Mouse (Mus musculus): ENCODE results near the gene Ufc1.
"Not testable (repeated sequence)": the region's sequence is repeated elsewhere in the genome, so short reads cannot be mapped to it uniquely, and the experiment has no call there.

The Ufc1 gene

GRCm38 (mm10) chr1:171294298-171295062 is at the start of gene Ufc1:
Gene Ufc1, minus strand, starts transcription at chr1:171295024.
- no peak for DNase-seq (ENCODE audit: extremely low read depth, low read depth, low spot score)

GRCm38 (mm10) chr1:171343922-171344677 is 49.3 kb upstream of the Ufc1 start:
- peak; percentile 50 for DNase-seq (ENCODE audit: extremely low read depth, low read depth, low spot score)

GRCm38 (mm10) chr1:171342262-171343207 is 47.7 kb upstream of the Ufc1 start:
- DNase-seq (ENCODE audit: extremely low read depth, low read depth, low spot score) = no peak

- no peak for DNase-seq (ENCODE audit: extremely low read depth, low read depth, low spot score)
Measured at GRCm38 (mm10) chr1:171330216-171330560, 35.4 kb upstream of the Ufc1 start.

- DNase-seq (ENCODE audit: extremely low read depth, low read depth, low spot score) = no peak
Measured at GRCm38 (mm10) chr1:171329433-171330215, 34.8 kb upstream of the Ufc1 start.

- DNase-seq (ENCODE audit: extremely low read depth, low read depth, low spot score) = peak; percentile 71
Measured at GRCm38 (mm10) chr1:171328839-171329432, 34.1 kb upstream of the Ufc1 start, which contains the start of gene Dedd. Gene Dedd, plus strand, starts transcription at chr1:171329145.

- no peak for DNase-seq (ENCODE audit: extremely low read depth, low read depth, low spot score)
Measured at GRCm38 (mm10) chr1:171328244-171328643, 33.4 kb upstream of the Ufc1 start.

GRCm38 (mm10) chr1:171326588-171326987 is 31.8 kb upstream of the Ufc1 start:
- DNase-seq (ENCODE audit: extremely low read depth, low read depth, low spot score) = not testable (repeated sequence)

- no peak for DNase-seq (ENCODE audit: extremely low read depth, low read depth, low spot score)
Measured at GRCm38 (mm10) chr1:171325571-171325970, 30.7 kb upstream of the Ufc1 start.

GRCm38 (mm10) chr1:171322012-171322411 is 27.2 kb upstream of the Ufc1 start:
- DNase-seq (ENCODE audit: extremely low read depth, low read depth, low spot score) = no peak

- no peak for DNase-seq (ENCODE audit: extremely low read depth, low read depth, low spot score)
Measured at GRCm38 (mm10) chr1:171321415-171321814, 26.6 kb upstream of the Ufc1 start.

GRCm38 (mm10) chr1:171320151-171320550 is 25.3 kb upstream of the Ufc1 start:
- DNase-seq (ENCODE audit: extremely low read depth, low read depth, low spot score) = no peak

- no peak for DNase-seq (ENCODE audit: extremely low read depth, low read depth, low spot score)
Measured at GRCm38 (mm10) chr1:171319748-171320147, 24.9 kb upstream of the Ufc1 start.

GRCm38 (mm10) chr1:171309321-171309720 is 14.5 kb upstream of the Ufc1 start:
- DNase-seq (ENCODE audit: extremely low read depth, low read depth, low spot score) = peak; percentile 45

- DNase-seq (ENCODE audit: extremely low read depth, low read depth, low spot score) = not testable (repeated sequence)
Measured at GRCm38 (mm10) chr1:171306157-171306556, 11.3 kb upstream of the Ufc1 start.

- no peak for DNase-seq (ENCODE audit: extremely low read depth, low read depth, low spot score)
Measured at GRCm38 (mm10) chr1:171298226-171298625, 3.4 kb upstream of the Ufc1 start.

- DNase-seq (ENCODE audit: extremely low read depth, low read depth, low spot score) = no peak
Measured at GRCm38 (mm10) chr1:171295063-171295402, 209 bp upstream of the Ufc1 start.

GRCm38 (mm10) chr1:171293906-171294297 is 922 bp downstream of the Ufc1 start:
- DNase-seq (ENCODE audit: extremely low read depth, low read depth, low spot score) = no peak

GRCm38 (mm10) chr1:171293351-171293750 is 1.5 kb downstream of the Ufc1 start:
- DNase-seq (ENCODE audit: extremely low read depth, low read depth, low spot score) = no peak

GRCm38 (mm10) chr1:171288328-171288727 is 6.5 kb downstream of the Ufc1 start:
- DNase-seq (ENCODE audit: extremely low read depth, low read depth, low spot score) = no peak

All from fat pad, adult 2 months (tissue).